Mouse (Mus musculus): ENCODE measurements around the gene Adcy10. TPM values are rescaled to one million over a fixed set of nuclear protein-coding genes. Genes with fewer than 3 reads are reported as not detected.

The Adcy10 gene
- polyA plus RNA-seq (2012; rRNA removed) = 0.15 and 0.23 TPM in 2 replicates

DNA sequence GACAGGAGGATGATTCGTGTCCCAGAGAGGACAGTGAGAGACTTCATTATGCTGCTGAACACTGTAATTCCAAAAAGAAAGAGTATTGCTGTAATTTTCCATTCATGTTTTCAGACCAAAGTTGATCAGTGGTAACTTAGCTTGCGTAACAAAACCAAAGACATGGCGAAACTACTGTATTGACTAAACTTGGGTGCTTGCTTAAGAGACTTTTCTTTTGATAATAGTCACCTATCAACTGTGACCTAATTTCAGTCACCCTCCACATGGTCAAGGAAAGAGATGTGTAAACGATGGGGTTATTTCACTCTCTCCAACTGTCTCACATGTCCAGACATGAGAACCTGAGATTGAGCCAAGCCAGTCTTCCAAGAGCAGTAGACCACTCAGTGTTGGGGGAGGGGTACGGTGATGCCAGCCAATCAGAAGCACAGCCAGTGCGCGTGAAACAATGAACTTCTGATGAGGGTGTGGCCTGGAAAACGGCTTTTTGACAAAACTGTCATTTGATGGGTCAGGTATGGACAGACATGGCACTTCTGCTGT, at the start of gene Adcy10:
Gene Adcy10 (plus strand): TSS at position 496 of the 546 bp plus-strand sequence.
- no peak for DNase-seq (ENCODE audit: low read depth)
- TF ChIP-seq POLR2A (IDR thresholded peaks at IDR 0.05; ENCODE audit: borderline replicate concordance, extremely low read depth, insufficient read depth, insufficient read length, poor library complexity, severe bottlenecking) (no peak), CTCF (IDR thresholded peaks at IDR 0.05; ENCODE audit: borderline replicate concordance, extremely low read depth, insufficient read depth, insufficient read length) (no peak)

DNA sequence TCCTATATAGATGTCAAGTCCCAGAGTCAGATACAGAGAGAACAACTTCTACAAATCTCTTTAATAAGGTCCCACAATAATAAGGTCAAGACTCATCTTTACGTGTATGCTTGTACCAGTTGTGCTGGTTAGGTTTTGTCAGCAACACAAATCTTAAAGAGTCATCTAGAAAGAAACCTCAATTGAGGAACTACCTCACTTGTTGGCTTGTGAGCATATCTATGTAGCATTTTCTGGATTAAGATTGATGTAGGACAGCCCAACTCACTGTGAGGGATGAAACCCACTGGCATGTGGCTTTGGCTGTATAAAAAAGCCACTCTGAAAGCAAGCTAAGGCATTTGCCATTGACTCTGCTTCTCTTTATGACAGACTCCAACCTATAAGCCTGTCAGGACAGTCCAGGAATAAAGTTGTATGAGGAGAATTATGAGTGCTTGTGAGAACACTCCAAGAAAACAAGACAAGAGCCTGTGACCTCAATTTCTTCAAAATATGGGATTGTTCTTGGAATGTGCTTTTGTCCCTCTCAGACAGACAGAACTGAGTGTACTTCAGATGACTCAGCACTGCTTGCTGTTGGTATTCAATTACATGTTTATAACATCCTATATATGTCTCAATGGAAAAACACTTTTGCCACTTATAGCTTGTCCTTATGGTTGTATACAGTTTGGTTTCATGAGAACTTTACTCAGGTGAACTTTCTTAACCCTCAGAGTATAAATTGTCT, 46.5 kb upstream of the Adcy10 start:
- TF ChIP-seq POLR2A (IDR thresholded peaks at IDR 0.05; ENCODE audit: borderline replicate concordance, extremely low read depth, insufficient read depth, insufficient read length, poor library complexity, severe bottlenecking) = no peak
- no peak for TF ChIP-seq CTCF (IDR thresholded peaks at IDR 0.05; ENCODE audit: borderline replicate concordance, extremely low read depth, insufficient read depth, insufficient read length)

DNA sequence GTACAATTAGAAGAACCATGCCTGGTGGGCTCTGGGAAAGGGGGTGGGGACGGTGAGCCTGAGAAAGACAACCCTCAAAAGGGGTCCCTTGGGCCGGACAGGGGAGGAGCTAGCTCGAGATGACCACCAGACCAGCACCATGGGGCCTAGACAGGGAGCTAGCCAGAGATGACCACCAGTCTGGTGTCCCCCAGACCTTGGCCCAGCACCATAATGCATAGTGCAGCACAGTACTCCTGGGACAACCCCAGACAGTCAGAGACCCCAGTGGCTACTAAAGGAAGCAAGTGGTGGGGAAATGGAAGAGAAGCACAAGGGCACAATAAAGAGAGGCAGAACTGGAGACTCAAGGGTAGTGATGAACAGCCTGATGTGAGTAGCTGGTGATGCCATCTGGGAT, 44.2 kb upstream of the Adcy10 start:
- TF ChIP-seq POLR2A (IDR thresholded peaks at IDR 0.05; ENCODE audit: borderline replicate concordance, extremely low read depth, insufficient read depth, insufficient read length, poor library complexity, severe bottlenecking) = no peak
- TF ChIP-seq CTCF (IDR thresholded peaks at IDR 0.05; ENCODE audit: borderline replicate concordance, extremely low read depth, insufficient read depth, insufficient read length) = no peak
- DNase-seq (ENCODE audit: low read depth) = no peak

More for the DNA sequence above, 46.5 kb upstream of the Adcy10 start:
- DNase-seq (ENCODE audit: low read depth) = no peak

DNA sequence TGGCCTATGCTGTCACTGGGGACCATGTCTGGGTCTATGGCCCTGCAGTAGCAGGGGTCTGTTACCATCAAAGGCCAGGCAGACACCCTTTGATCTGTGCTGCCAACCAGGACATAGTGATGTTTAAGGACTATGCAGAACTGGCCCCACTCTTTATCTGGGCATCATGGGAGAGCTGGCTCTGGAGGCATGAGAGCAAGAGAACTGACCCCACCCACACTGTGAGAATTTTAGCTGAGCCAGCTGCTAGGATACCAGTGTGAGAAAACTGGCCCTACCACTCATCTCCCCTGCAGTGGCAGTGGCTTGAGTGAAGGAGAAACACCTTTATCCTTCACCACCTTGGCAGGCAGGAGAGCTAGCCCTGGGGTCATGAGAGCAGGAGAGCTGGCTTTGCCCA, 43.8 kb upstream of the Adcy10 start:
- TF ChIP-seq POLR2A (IDR thresholded peaks at IDR 0.05; ENCODE audit: borderline replicate concordance, extremely low read depth, insufficient read depth, insufficient read length, poor library complexity, severe bottlenecking) (no peak), CTCF (IDR thresholded peaks at IDR 0.05; ENCODE audit: borderline replicate concordance, extremely low read depth, insufficient read depth, insufficient read length) (no peak)
- DNase-seq (ENCODE audit: low read depth) = no peak

DNA sequence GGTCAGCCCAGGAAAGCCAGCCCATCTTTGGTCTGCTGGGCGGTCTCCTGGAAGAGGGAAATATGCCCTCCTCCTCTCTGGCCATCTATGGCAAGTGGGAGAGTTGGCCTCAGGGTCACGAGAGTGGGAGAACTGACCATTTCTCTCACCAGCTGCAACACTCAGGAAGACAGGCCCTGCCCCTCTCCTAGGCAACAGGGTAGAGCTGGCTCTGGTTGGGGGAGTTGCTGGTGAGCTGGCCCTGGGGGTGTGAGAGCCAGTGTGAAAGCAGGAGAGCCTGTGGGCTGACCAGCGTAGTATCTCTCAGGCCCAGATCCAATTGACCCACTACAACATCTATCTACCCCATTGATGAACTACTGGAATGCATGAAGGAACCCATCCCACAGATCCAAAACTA, 43.3 kb upstream of the Adcy10 start:
- TF ChIP-seq CTCF (IDR thresholded peaks at IDR 0.05; ENCODE audit: borderline replicate concordance, extremely low read depth, insufficient read depth, insufficient read length) (no peak), POLR2A (IDR thresholded peaks at IDR 0.05; ENCODE audit: borderline replicate concordance, extremely low read depth, insufficient read depth, insufficient read length, poor library complexity, severe bottlenecking) (no peak)
- DNase-seq (ENCODE audit: low read depth) = no peak

DNA sequence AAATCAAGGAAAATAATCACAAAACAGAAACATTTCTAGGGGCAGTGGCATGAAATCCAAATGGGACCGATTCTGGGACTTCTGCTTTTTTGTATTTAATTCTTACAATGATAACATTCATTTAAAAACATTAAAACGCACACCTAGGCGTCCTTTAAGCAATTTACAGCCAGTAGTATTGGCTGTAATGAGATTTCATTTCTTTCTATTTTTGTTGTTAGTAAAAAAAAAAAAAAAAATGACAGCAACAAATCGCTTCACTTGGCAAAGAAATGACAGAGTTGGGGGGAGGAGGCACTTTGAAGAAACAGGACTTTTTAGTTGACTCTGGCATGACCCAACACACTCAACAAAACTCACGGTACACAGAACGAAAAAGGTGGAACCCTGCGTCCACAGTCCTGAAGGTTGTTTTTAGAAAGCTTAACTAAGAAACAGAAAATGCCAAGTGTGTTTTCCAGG, 25.9 kb upstream of the Adcy10 start:
- no peak for TF ChIP-seq CTCF (IDR thresholded peaks at IDR 0.05; ENCODE audit: borderline replicate concordance, extremely low read depth, insufficient read depth, insufficient read length)
- no peak for TF ChIP-seq POLR2A (IDR thresholded peaks at IDR 0.05; ENCODE audit: borderline replicate concordance, extremely low read depth, insufficient read depth, insufficient read length, poor library complexity, severe bottlenecking)
- no peak for DNase-seq (ENCODE audit: low read depth)

DNA sequence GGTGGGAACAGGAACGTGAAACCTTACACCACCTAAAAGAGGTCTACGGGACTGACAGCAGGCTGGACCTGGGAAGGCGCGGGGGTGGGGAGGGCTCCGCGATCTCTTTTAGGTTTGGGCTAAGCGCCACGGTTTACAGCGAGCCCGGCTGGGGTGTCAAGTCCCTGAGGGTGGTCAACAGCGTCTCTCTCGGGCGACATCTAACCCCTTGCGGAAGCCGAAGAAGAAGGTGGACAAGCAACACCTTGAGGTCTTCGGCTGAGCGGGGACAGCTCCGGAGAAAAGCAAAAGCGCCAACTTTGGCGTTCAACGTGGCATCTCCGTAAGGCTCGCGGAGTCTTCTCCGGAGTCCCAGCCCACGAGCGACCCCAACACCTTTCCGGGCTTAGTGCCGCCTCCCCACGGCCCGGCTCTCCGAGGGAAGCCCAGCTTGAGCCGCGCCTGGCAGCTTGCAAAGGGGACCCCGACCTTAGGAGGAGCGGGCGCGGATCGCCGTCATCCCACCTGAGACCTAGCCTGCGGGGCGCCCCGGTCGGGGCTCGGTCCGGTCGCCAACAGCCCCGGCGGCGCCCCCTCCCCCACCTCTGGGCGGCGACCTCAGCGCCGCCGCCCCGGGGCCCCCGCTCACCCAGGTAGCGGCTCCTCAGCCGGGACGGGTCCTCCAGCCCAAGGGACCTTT, 25.3 kb upstream of the Adcy10 start:
- peak; percentile 59 for DNase-seq (ENCODE audit: low read depth)
- TF ChIP-seq POLR2A (IDR thresholded peaks at IDR 0.05; ENCODE audit: borderline replicate concordance, extremely low read depth, insufficient read depth, insufficient read length, poor library complexity, severe bottlenecking) (no peak), CTCF (IDR thresholded peaks at IDR 0.05; ENCODE audit: borderline replicate concordance, extremely low read depth, insufficient read depth, insufficient read length) (no peak)

DNA sequence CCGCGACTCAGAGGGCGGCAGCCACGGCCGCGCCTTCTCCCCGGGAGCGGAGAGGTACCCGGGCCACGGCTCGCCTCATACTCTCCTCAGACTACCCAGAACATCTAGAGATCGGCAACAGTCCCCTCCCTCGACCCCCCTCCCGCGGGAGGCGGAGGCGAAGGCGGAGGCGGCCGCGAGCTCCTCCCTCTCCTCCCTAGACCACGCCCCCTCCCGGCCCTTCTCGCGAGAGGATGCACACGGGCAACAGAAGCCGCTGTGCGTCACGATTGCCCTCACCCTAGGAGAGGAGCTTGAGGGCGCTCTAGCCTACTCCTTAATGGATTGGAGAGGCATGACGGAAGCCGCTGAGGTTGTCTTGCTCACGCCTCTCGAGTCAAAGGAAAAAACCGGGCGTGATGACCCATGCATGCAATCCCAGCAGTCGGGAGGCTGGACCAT, 24.6 kb upstream of the Adcy10 start, which contains the start of the genes Dcaf6 and Mpc2:
Gene Dcaf6 (minus strand): TSS at position 116 of the 441 bp plus-strand sequence.
Gene Mpc2 (plus strand): TSS at position 278 of the 441 bp plus-strand sequence.
- DNase-seq (ENCODE audit: low read depth) = peak; percentile 99
- TF ChIP-seq POLR2A (IDR thresholded peaks at IDR 0.05; ENCODE audit: borderline replicate concordance, extremely low read depth, insufficient read depth, insufficient read length, poor library complexity, severe bottlenecking) (peak; percentile 50), CTCF (IDR thresholded peaks at IDR 0.05; ENCODE audit: borderline replicate concordance, extremely low read depth, insufficient read depth, insufficient read length) (no peak)

DNA sequence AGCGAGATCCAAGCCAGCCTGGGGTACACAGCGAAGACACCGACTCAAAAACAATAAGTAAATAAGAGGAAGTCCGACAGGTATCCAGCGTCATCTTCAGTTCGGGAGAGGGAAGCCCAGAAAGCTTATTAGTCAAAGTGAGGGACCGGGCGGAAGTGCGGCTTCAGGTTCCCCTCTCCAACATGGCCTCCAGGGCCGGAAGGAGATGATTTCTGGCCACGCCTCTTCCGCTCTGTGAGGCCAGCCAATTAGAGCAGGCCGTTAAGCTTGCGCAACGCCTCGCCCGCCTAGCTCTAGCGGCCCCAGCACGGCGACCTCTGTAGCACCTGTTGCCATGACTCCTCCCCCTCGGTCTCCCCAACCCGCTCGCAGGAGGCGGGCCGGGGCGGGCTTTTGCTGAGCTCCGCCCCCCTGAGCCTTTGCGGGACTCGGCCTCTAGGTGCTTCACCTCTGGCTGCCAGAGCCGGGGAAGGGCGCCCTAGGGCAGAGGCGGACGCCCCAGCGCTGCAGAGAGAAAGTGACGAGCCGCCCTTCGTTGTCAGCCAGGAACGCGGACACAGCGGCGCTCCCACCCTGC, 24.1 kb upstream of the Adcy10 start:
- DNase-seq (ENCODE audit: low read depth) = peak; percentile 100
- TF ChIP-seq CTCF (IDR thresholded peaks at IDR 0.05; ENCODE audit: borderline replicate concordance, extremely low read depth, insufficient read depth, insufficient read length) = peak; percentile 43
- peak; percentile 53; the same call in 1 of the 2 replicates for TF ChIP-seq POLR2A (IDR thresholded peaks at IDR 0.05; ENCODE audit: borderline replicate concordance, extremely low read depth, insufficient read depth, insufficient read length, poor library complexity, severe bottlenecking)

DNA sequence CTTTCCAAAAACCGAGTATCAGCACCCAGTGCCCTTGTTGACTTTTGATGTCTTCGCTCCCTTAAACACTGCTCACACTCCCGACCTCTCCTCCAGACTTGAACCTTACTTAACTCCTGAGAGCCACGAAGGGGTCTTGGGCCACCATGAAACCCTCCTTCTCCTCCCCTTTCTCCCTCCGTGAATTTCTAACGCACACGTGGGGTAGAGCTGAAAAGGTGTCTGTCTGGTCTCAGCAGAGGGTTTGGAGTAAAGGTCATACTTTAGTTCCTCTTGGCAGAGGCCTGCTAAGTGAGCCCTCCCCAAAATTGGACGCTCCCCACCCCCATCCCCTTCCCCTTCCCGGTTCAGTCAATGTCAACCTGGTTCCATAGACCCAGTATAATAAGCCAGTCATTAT, 23.3 kb upstream of the Adcy10 start:
- TF ChIP-seq POLR2A (IDR thresholded peaks at IDR 0.05; ENCODE audit: borderline replicate concordance, extremely low read depth, insufficient read depth, insufficient read length, poor library complexity, severe bottlenecking) (no peak), CTCF (IDR thresholded peaks at IDR 0.05; ENCODE audit: borderline replicate concordance, extremely low read depth, insufficient read depth, insufficient read length) (no peak)
- DNase-seq (ENCODE audit: low read depth) = no peak

DNA sequence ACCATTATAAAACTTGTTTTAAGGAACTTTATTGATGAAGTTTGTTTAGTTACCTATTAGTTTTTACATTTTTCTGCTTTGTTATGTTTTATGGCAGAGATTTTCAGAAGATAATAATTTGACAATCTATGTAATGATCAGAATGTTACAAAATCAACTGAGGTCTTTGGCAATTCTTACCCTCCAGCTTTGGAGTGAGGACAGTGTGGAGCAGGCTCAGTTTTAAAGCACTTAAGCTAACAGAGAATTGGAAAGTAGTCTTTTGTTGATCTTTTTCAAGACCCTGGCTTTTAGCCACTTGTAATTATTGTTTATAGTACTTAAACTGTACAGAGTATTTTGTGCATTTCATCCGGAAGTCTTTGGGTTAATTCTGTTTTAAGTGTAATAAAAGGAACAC, 22.1 kb upstream of the Adcy10 start:
- DNase-seq (ENCODE audit: low read depth) = no peak
- no peak for TF ChIP-seq POLR2A (IDR thresholded peaks at IDR 0.05; ENCODE audit: borderline replicate concordance, extremely low read depth, insufficient read depth, insufficient read length, poor library complexity, severe bottlenecking)
- TF ChIP-seq CTCF (IDR thresholded peaks at IDR 0.05; ENCODE audit: borderline replicate concordance, extremely low read depth, insufficient read depth, insufficient read length) = no peak
